Mouse (Mus musculus): ENCODE data around the gene Tex19.2. TPM values are rescaled to one million over a fixed set of nuclear protein-coding genes. Genes with fewer than 3 reads are reported as not detected.

The Tex19.2 gene
- 0.17 and 0.20 TPM in 2 replicates for polyA plus RNA-seq (2016; fragmentation: Nextera tagmentation; extraction: Ambion mirVana)

DNA sequence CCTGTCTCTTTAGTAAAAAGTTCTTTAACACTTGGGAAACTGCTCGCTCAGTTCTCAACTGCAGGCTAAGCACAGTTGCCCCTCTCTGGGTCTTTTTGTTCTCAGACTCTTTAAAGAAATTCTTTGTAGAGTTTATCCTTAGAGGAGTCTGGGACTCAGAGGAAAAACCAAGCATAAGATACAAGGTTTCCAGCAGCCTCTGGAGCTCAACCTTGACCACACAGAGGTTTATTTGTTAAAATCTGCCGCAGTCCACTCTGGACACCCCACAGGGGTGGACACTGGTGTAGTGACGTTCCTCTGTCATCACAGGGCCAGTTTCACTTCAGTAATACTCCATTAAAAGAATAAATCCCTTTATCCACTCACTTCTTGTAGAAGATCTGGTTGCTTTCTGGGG lies at the start of gene Tex19.2:
TSS of gene Tex19.2 (minus strand) at position 101 of the 400 bp plus-strand sequence.
- H3K9ac ChIP-seq = no peak within 1 kb of the TSS
- no peak within 1 kb of the TSS for H3K27ac ChIP-seq
- no peak for ATAC-seq
- no peak within 1 kb of the TSS for H3K4me3 ChIP-seq
- H3K9me3 ChIP-seq (replicated peaks) = no peaks in the 10 kb centered on the region
- WGBS (ENCODE audit: insufficient replicate concordance) = 81% methylated on average over 3 of the region's 3 CpGs
- no peaks in the 10 kb centered on the region for H3K36me3 ChIP-seq
- peaks cover 20% of the 10 kb centered on the region for H3K4me1 ChIP-seq
- no peak within 1 kb of the TSS for H3K4me2 ChIP-seq
- no peaks in the 10 kb centered on the region for H3K27me3 ChIP-seq (replicated peaks)

- H3K27me3 ChIP-seq (replicated peaks) = peaks cover 26% of the 10 kb centered on the region
- H3K27ac ChIP-seq = no peak overlapping the region
- H3K9ac ChIP-seq = no peak overlapping the region
- no peak overlapping the region for H3K4me2 ChIP-seq
- no peaks in the 10 kb centered on the region for H3K4me1 ChIP-seq
- no peaks in the 10 kb centered on the region for H3K36me3 ChIP-seq
- ATAC-seq = no peak
- WGBS (ENCODE audit: insufficient replicate concordance) = 73% methylated on average over 4 of the region's 4 CpGs
- no peak overlapping the region for H3K4me3 ChIP-seq
- H3K9me3 ChIP-seq (replicated peaks) = no peaks in the 10 kb centered on the region
Measured at GRCm38 (mm10) chr11:121163751-121164150, 45.3 kb upstream of the Tex19.2 start.

GRCm38 (mm10) chr11:121160636-121161346 lies 42.3 kb upstream of the Tex19.2 start:
- peaks cover 54% of the 10 kb centered on the region for H3K27me3 ChIP-seq (replicated peaks)
- no peak for ATAC-seq
- no peak overlapping the region for H3K4me3 ChIP-seq
- H3K27ac ChIP-seq = no peak overlapping the region
- no peaks in the 10 kb centered on the region for H3K4me1 ChIP-seq
- no peak overlapping the region for H3K9ac ChIP-seq
- H3K9me3 ChIP-seq (replicated peaks) = no peaks in the 10 kb centered on the region
- no peak overlapping the region for H3K4me2 ChIP-seq
- 79% methylated on average over 26 of the region's 26 CpGs for WGBS (ENCODE audit: insufficient replicate concordance)
- H3K36me3 ChIP-seq = no peaks in the 10 kb centered on the region

DNA sequence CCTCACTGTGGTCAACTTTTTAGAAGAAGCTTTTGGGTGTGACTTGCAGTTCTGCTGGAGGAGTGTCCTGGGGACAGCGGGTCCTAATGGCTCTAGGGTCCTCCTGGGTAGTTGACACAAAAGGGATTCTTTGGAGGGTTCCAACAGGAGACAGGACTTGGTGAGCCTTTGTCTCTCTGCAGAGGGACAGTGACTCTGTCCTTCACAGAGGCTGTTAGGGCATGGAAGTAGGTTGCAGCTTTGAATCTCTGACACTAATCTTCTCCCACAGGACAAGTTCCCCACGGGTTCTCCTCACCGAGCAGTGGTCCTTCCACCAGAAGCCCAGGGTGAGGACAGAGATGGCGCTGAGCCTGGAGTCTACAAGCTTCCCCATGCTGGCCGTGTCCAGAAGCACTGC lies 41.5 kb upstream of the Tex19.2 start, which contains the start of gene Uts2r:
TSS of gene Uts2r (plus strand) at position 301 of the 400 bp plus-strand sequence.
- WGBS (ENCODE audit: insufficient replicate concordance) = 69% methylated on average over 5 of the region's 5 CpGs
- peaks cover 59% of the 10 kb centered on the region for H3K27me3 ChIP-seq (replicated peaks)
- no peak within 1 kb of the TSS for H3K27ac ChIP-seq
- H3K9ac ChIP-seq = no peak within 1 kb of the TSS
- H3K4me3 ChIP-seq = no peak within 1 kb of the TSS
- no peaks in the 10 kb centered on the region for H3K4me1 ChIP-seq
- no peaks in the 10 kb centered on the region for H3K9me3 ChIP-seq (replicated peaks)
- ATAC-seq = no peak
- H3K36me3 ChIP-seq = no peaks in the 10 kb centered on the region
- no peak within 1 kb of the TSS for H3K4me2 ChIP-seq

DNA sequence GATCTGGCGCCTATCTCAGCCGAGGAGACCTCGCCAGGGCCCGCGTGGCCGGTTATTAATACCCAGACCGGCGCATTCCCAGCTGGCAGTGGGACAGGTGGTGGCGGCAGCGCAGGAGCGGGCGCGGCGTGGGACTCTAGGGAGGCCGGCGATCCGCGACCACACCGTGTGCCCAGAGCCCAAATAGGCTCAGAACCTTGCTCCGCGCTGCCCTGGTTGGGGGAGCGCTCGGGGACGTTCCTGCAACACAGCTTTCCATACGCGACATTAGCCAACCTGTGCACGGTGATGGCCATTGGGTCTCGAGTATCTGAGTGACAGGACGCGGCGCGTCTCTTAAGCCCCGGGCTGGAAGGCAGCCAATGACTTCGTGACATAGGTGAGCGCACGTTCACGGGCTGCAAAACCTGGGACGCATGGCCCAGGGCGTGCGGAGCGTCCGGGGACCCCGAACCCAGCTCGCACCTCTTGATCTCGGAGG lies 38.0 kb upstream of the Tex19.2 start:
- Histone ChIP-seq H3K36me3 (no peaks in the 10 kb centered on the region), H3K4me2 (peak overlapping the region; percentile 49), H3K27me3 (replicated peaks) (peaks cover 81% of the 10 kb centered on the region), H3K4me3 (peak overlapping the region; percentile 25; the same call in 1 of the 2 replicates), H3K4me1 (no peaks in the 10 kb centered on the region), H3K27ac (no peak overlapping the region), H3K9me3 (replicated peaks) (no peaks in the 10 kb centered on the region), H3K9ac (no peak overlapping the region)
- WGBS (ENCODE audit: insufficient replicate concordance) = 3% methylated on average over 45 of the region's 45 CpGs
- ATAC-seq = no peak

GRCm38 (mm10) chr11:121154203-121154602 lies 35.7 kb upstream of the Tex19.2 start:
- Histone ChIP-seq H3K4me1 (no peaks in the 10 kb centered on the region), H3K27ac (no peak overlapping the region), H3K9me3 (replicated peaks) (no peaks in the 10 kb centered on the region), H3K4me3 (no peak overlapping the region), H3K27me3 (replicated peaks) (peaks cover 61% of the 10 kb centered on the region), H3K36me3 (no peaks in the 10 kb centered on the region), H3K9ac (no peak overlapping the region), H3K4me2 (no peak overlapping the region)
- 28% methylated on average over 4 of the region's 4 CpGs for WGBS (ENCODE audit: insufficient replicate concordance)
- ATAC-seq = no peak

- H3K4me3 ChIP-seq = no peak overlapping the region
- ATAC-seq = no peak
Measured at GRCm38 (mm10) chr11:121148193-121148592, 29.7 kb upstream of the Tex19.2 start.

GRCm38 (mm10) chr11:121145865-121146264 lies 27.4 kb upstream of the Tex19.2 start, which contains the start of gene Tex19.1:
Gene Tex19.1 (plus strand): TSS chr11:121146143.
- H3K36me3 ChIP-seq = no peaks in the 10 kb centered on the region
- H3K4me3 ChIP-seq = no peak within 1 kb of the TSS
- no peaks in the 10 kb centered on the region for H3K27me3 ChIP-seq (replicated peaks)
- ATAC-seq = no peak
- 87% methylated on average over 22 of the region's 22 CpGs for WGBS (ENCODE audit: insufficient replicate concordance)
- H3K9me3 ChIP-seq (replicated peaks) = no peaks in the 10 kb centered on the region
- H3K4me1 ChIP-seq = peaks cover 9% of the 10 kb centered on the region
- H3K4me2 ChIP-seq = no peak within 1 kb of the TSS
- H3K9ac ChIP-seq = no peak within 1 kb of the TSS
- H3K27ac ChIP-seq = no peak within 1 kb of the TSS

More at GRCm38 (mm10) chr11:121148193-121148592, 29.7 kb upstream of the Tex19.2 start:
- no peaks in the 10 kb centered on the region for H3K9me3 ChIP-seq (replicated peaks)
- peaks cover 9% of the 10 kb centered on the region for H3K4me1 ChIP-seq
- H3K9ac ChIP-seq = no peak overlapping the region
- H3K27me3 ChIP-seq (replicated peaks) = peaks cover 5% of the 10 kb centered on the region; the same call in 1 of the 2 replicates
- no peak overlapping the region for H3K27ac ChIP-seq
- 45% methylated on average over 3 of the region's 3 CpGs for WGBS (ENCODE audit: insufficient replicate concordance)
- H3K36me3 ChIP-seq = no peaks in the 10 kb centered on the region
- H3K4me2 ChIP-seq = no peak overlapping the region

GRCm38 (mm10) chr11:121143325-121144015 lies 25.0 kb upstream of the Tex19.2 start:
- Histone ChIP-seq H3K27me3 (replicated peaks) (no peaks in the 10 kb centered on the region), H3K4me3 (no peak overlapping the region), H3K9me3 (replicated peaks) (no peaks in the 10 kb centered on the region), H3K27ac (no peak overlapping the region), H3K9ac (no peak overlapping the region), H3K4me1 (peaks cover 18% of the 10 kb centered on the region), H3K4me2 (no peak overlapping the region), H3K36me3 (no peaks in the 10 kb centered on the region)
- 64% methylated on average over 9 of the region's 9 CpGs for WGBS (ENCODE audit: insufficient replicate concordance)
- 0 out of 2 replicates have a peak, but pooled peaks have one; percentile 37 for ATAC-seq

DNA sequence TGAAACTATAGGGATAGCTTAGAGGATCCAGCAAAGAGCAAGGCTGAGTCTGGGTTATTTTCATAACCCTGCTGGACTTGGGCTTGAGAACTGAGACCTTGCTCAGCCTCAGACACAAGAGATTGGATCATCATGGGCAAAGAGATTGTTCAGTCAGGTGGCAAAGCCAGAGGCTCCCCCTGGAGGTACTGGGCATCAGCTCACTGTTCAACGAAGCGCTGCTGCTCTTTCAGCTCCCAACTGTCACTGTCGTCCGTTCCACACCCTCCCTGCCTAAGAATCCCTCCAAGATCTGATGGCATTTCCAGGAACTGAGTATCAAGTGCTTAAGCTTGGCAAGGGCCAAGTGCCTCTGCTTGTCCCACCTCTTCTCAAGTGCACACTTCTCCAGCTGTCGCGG lies 20.3 kb upstream of the Tex19.2 start:
- 24% methylated on average over 6 of the region's 6 CpGs for WGBS (ENCODE audit: insufficient replicate concordance)
- no peaks in the 10 kb centered on the region for H3K36me3 ChIP-seq
- no peak overlapping the region for H3K27ac ChIP-seq
- no peak overlapping the region for H3K4me3 ChIP-seq
- no peak overlapping the region for H3K9ac ChIP-seq
- H3K4me2 ChIP-seq = no peak overlapping the region
- H3K27me3 ChIP-seq (replicated peaks) = peaks cover 6% of the 10 kb centered on the region; the same call in 1 of the 2 replicates
- peaks cover 12% of the 10 kb centered on the region for H3K4me1 ChIP-seq
- ATAC-seq = no peak
- H3K9me3 ChIP-seq (replicated peaks) = no peaks in the 10 kb centered on the region

DNA sequence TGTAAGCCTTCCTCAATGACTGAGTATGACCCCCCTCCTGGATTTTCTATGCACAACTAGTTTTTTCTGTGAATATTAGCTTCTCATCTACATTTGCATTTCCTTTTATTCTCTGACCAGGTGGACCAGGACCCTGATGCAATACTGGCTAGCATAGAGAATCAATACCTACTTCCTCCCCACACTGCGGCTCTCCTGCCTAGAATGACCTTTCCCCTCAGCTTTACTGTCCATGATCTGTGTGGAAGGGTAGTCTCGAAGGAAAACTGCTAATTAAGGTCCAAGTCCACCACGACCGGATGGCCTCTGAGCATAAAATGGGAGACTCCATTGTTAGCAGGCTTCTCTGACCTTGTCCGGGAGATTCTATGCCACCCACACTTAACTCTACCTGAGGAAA lies 19.2 kb upstream of the Tex19.2 start:
- ATAC-seq = peak; percentile 42; the same call in 1 of the 2 replicates
- WGBS (ENCODE audit: insufficient replicate concordance) = 65% methylated on average over 5 of the region's 5 CpGs
- Histone ChIP-seq H3K9ac (no peak overlapping the region), H3K27ac (peak overlapping the region; percentile 11; the same call in 1 of the 2 replicates), H3K27me3 (replicated peaks) (peaks cover 6% of the 10 kb centered on the region; the same call in 1 of the 2 replicates), H3K36me3 (no peaks in the 10 kb centered on the region), H3K9me3 (replicated peaks) (no peaks in the 10 kb centered on the region), H3K4me2 (no peak overlapping the region), H3K4me1 (peaks cover 12% of the 10 kb centered on the region), H3K4me3 (no peak overlapping the region)

DNA sequence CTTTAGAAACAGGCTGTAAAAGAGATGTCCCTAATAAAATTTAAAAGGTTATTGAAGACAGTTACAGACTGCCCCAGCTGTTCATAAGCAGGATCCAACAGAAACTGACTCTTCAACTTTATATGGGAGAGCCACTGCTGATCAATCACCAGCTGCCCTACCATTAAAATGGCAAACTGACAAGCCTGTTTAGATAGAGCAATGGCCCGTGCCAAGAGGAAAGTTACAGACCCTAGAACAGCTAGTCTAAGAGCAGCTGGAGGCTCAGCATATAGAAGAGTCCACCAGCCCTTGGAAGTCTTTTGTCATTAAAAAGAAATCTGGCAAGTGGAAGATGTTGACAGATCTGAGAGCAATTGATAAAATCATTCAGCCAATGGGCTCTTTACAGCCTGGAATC lies 16.1 kb upstream of the Tex19.2 start:
- Histone ChIP-seq H3K4me1 (peaks cover 12% of the 10 kb centered on the region), H3K4me3 (no peak overlapping the region), H3K4me2 (no peak overlapping the region), H3K27me3 (replicated peaks) (peaks cover 6% of the 10 kb centered on the region; the same call in 1 of the 2 replicates), H3K36me3 (no peaks in the 10 kb centered on the region), H3K9ac (no peak overlapping the region), H3K27ac (no peak overlapping the region), H3K9me3 (replicated peaks) (no peaks in the 10 kb centered on the region)
- 43% methylated on average over 1 of the region's 1 CpGs for WGBS (ENCODE audit: insufficient replicate concordance)
- no peak for ATAC-seq
